Mouse (Mus musculus): ENCODE results near the gene Rnf227. TPM values are rescaled to one million over a fixed set of nuclear protein-coding genes. Genes with fewer than 3 reads are reported as not detected.
"Not testable (repeated sequence)": the region's sequence is repeated elsewhere in the genome, so short reads cannot be mapped to it uniquely, and the experiment has no call there.

Gene Rnf227
- not detected in 2 replicates for polyA plus RNA-seq (2012; ENCODE audit: insufficient read depth, low replicate concordance)

- H3K27me3 ChIP-seq (replicated peaks) = peaks cover 85% of the 10 kb centered on the region
- H3K36me3 ChIP-seq (replicated peaks; ENCODE audit: low read length) = no peaks in the 10 kb centered on the region
- peak within 1 kb of the TSS; percentile 90 for H3K4me3 ChIP-seq (replicated peaks)
- TF ChIP-seq GATA1 (IDR thresholded peaks at IDR 0.05; ENCODE audit: borderline replicate concordance, low read length) (no peak), FLI1 (IDR thresholded peaks at IDR 0.05; ENCODE audit: low read length) (no peak)
- peaks cover 18% of the 10 kb centered on the region for H3K4me1 ChIP-seq
- peaks cover 35% of the 10 kb centered on the region for H3K9me3 ChIP-seq
Measured at GRCm38 (mm10) chr11:69340161-69341131, at the start of gene Rnf227. Gene Rnf227, plus strand, starts transcription at chr11:69340461.

- H3K4me1 ChIP-seq = peaks cover 23% of the 10 kb centered on the region
- H3K27me3 ChIP-seq (replicated peaks) = peaks cover 24% of the 10 kb centered on the region
- no peak overlapping the region for H3K4me3 ChIP-seq (replicated peaks)
- TF ChIP-seq GATA1 (IDR thresholded peaks at IDR 0.05; ENCODE audit: borderline replicate concordance, low read length) (no peak), FLI1 (IDR thresholded peaks at IDR 0.05; ENCODE audit: low read length) (no peak)
- no peaks in the 10 kb centered on the region for H3K36me3 ChIP-seq (replicated peaks; ENCODE audit: low read length)
- H3K9me3 ChIP-seq = peaks cover 7% of the 10 kb centered on the region
Measured at GRCm38 (mm10) chr11:69291111-69291510, 49.1 kb upstream of the Rnf227 start.

- Histone ChIP-seq H3K27me3 (replicated peaks) (peaks cover 20% of the 10 kb centered on the region), H3K36me3 (replicated peaks; ENCODE audit: low read length) (peaks cover 9% of the 10 kb centered on the region), H3K9me3 (no peaks in the 10 kb centered on the region), H3K4me3 (replicated peaks) (no peak overlapping the region), H3K4me1 (peaks cover 23% of the 10 kb centered on the region)
- no peak for TF ChIP-seq FLI1 (IDR thresholded peaks at IDR 0.05; ENCODE audit: low read length)
- no peak for TF ChIP-seq GATA1 (IDR thresholded peaks at IDR 0.05; ENCODE audit: borderline replicate concordance, low read length)
Measured at GRCm38 (mm10) chr11:69295286-69295685, 45.0 kb upstream of the Rnf227 start.

GRCm38 (mm10) chr11:69297799-69298198, 42.5 kb upstream of the Rnf227 start:
- Histone ChIP-seq H3K4me3 (replicated peaks) (no peak overlapping the region), H3K9me3 (no peaks in the 10 kb centered on the region), H3K4me1 (peaks cover 18% of the 10 kb centered on the region), H3K27me3 (replicated peaks) (peaks cover 19% of the 10 kb centered on the region), H3K36me3 (replicated peaks; ENCODE audit: low read length) (peaks cover 19% of the 10 kb centered on the region)
- TF ChIP-seq FLI1 (IDR thresholded peaks at IDR 0.05; ENCODE audit: low read length) = no peak
- TF ChIP-seq GATA1 (IDR thresholded peaks at IDR 0.05; ENCODE audit: borderline replicate concordance, low read length) = no peak

- no peaks in the 10 kb centered on the region for H3K9me3 ChIP-seq
- no peak overlapping the region for H3K4me3 ChIP-seq (replicated peaks)
- TF ChIP-seq FLI1 (IDR thresholded peaks at IDR 0.05; ENCODE audit: low read length) (no peak), GATA1 (IDR thresholded peaks at IDR 0.05; ENCODE audit: borderline replicate concordance, low read length) (no peak)
- H3K4me1 ChIP-seq = peaks cover 18% of the 10 kb centered on the region
- peaks cover 19% of the 10 kb centered on the region for H3K27me3 ChIP-seq (replicated peaks)
- H3K36me3 ChIP-seq (replicated peaks; ENCODE audit: low read length) = peaks cover 23% of the 10 kb centered on the region
Measured at GRCm38 (mm10) chr11:69298231-69298630, 42.0 kb upstream of the Rnf227 start.

- peaks cover 3% of the 10 kb centered on the region for H3K27me3 ChIP-seq (replicated peaks)
- peaks cover 3% of the 10 kb centered on the region; the same call in 1 of the 2 replicates for H3K4me1 ChIP-seq
- H3K4me3 ChIP-seq (replicated peaks) = no peak overlapping the region
- no peaks in the 10 kb centered on the region for H3K9me3 ChIP-seq
- H3K36me3 ChIP-seq (replicated peaks; ENCODE audit: low read length) = peaks cover 58% of the 10 kb centered on the region
- TF ChIP-seq FLI1 (IDR thresholded peaks at IDR 0.05; ENCODE audit: low read length) (no peak), GATA1 (IDR thresholded peaks at IDR 0.05; ENCODE audit: borderline replicate concordance, low read length) (no peak)
Measured at GRCm38 (mm10) chr11:69302817-69303216, 37.4 kb upstream of the Rnf227 start.

GRCm38 (mm10) chr11:69305291-69305690, 35.0 kb upstream of the Rnf227 start:
- TF ChIP-seq FLI1 (IDR thresholded peaks at IDR 0.05; ENCODE audit: low read length) (no peak), GATA1 (IDR thresholded peaks at IDR 0.05; ENCODE audit: borderline replicate concordance, low read length) (no peak)
- peaks cover 3% of the 10 kb centered on the region; the same call in 1 of the 2 replicates for H3K4me1 ChIP-seq
- no peaks in the 10 kb centered on the region for H3K9me3 ChIP-seq
- peaks cover 72% of the 10 kb centered on the region for H3K36me3 ChIP-seq (replicated peaks; ENCODE audit: low read length)
- no peak overlapping the region for H3K4me3 ChIP-seq (replicated peaks)
- peaks cover 1% of the 10 kb centered on the region for H3K27me3 ChIP-seq (replicated peaks)

- Histone ChIP-seq H3K9me3 (no peaks in the 10 kb centered on the region), H3K36me3 (replicated peaks; ENCODE audit: low read length) (peaks cover 79% of the 10 kb centered on the region), H3K4me1 (peaks cover 2% of the 10 kb centered on the region; the same call in 1 of the 2 replicates), H3K4me3 (replicated peaks) (no peak overlapping the region), H3K27me3 (replicated peaks) (peaks cover 1% of the 10 kb centered on the region)
- TF ChIP-seq GATA1 (IDR thresholded peaks at IDR 0.05; ENCODE audit: borderline replicate concordance, low read length) = no peak
- no peak for TF ChIP-seq FLI1 (IDR thresholded peaks at IDR 0.05; ENCODE audit: low read length)
Measured at GRCm38 (mm10) chr11:69306039-69306438, 34.2 kb upstream of the Rnf227 start.

- no peak overlapping the region for H3K4me3 ChIP-seq (replicated peaks)
- H3K27me3 ChIP-seq (replicated peaks) = peaks cover 3% of the 10 kb centered on the region
- no peaks in the 10 kb centered on the region for H3K9me3 ChIP-seq
- TF ChIP-seq GATA1 (IDR thresholded peaks at IDR 0.05; ENCODE audit: borderline replicate concordance, low read length) (no peak), FLI1 (IDR thresholded peaks at IDR 0.05; ENCODE audit: low read length) (no peak)
- H3K4me1 ChIP-seq = peaks cover 7% of the 10 kb centered on the region; the same call in 1 of the 2 replicates
- H3K36me3 ChIP-seq (replicated peaks; ENCODE audit: low read length) = peaks cover 74% of the 10 kb centered on the region
Measured at GRCm38 (mm10) chr11:69311266-69311665, 29.0 kb upstream of the Rnf227 start.

GRCm38 (mm10) chr11:69316361-69316760, 23.9 kb upstream of the Rnf227 start:
- Histone ChIP-seq H3K4me1 (peaks cover 15% of the 10 kb centered on the region; the same call in 1 of the 2 replicates), H3K27me3 (replicated peaks) (peaks cover 4% of the 10 kb centered on the region), H3K36me3 (replicated peaks; ENCODE audit: low read length) (peaks cover 54% of the 10 kb centered on the region), H3K4me3 (replicated peaks) (peak overlapping the region; percentile 25), H3K9me3 (no peaks in the 10 kb centered on the region)
- TF ChIP-seq GATA1 (IDR thresholded peaks at IDR 0.05; ENCODE audit: borderline replicate concordance, low read length) (no peak), FLI1 (IDR thresholded peaks at IDR 0.05; ENCODE audit: low read length) (no peak)

GRCm38 (mm10) chr11:69318000-69318399, 22.3 kb upstream of the Rnf227 start:
- Histone ChIP-seq H3K4me1 (peaks cover 25% of the 10 kb centered on the region), H3K36me3 (replicated peaks; ENCODE audit: low read length) (peaks cover 48% of the 10 kb centered on the region)
- H3K27me3 ChIP-seq (replicated peaks); H3K4me3 ChIP-seq (replicated peaks); H3K9me3 ChIP-seq: not testable (repeated sequence)

Measured in megakaryocyte, embryonic 14.5 days (primary cell).